Mouse (Mus musculus) lung, postnatal 10 days (tissue): ENCODE measurements around the gene Map6.

Source experiments
- DNase-seq: peaks from one replicate; pipeline ENCODE4 v3.0.0; 2021

Map6 gene

DNA sequence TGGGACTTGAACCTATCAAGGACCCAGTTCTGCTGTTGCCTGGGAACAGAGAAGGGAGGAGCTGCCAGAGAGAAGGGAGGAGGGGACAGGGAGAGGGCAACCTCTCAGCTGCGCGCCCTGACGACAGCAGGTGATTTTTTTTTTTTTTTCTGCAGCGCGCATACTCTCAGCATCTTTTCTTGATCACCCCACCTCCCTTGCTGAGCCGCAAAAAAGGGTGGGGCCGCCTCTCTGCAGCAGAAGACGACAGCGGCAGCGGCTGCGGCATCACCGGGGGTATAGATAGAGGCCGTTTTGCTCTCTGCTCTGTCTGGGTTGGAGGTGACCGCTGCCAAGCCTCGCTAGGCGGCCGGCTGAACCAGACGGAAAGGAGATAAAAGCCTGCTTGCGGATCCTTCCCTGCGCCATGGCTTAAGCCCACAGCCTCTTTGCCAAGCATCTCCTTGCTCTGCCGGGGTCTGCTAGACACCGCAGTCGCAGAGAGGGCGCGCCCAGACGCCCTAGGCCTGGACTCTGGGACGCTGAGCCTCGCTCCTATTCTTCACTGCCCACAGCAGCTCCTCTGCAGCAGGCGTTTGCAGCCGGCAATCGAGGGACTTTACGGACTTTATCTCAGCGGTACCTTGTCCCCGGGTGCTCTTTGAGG, at the start of gene Map6:
Gene Map6, plus strand, starts transcription at position 197 of the 646 bp plus-strand sequence.
- peak; percentile 33 for DNase-seq

DNA sequence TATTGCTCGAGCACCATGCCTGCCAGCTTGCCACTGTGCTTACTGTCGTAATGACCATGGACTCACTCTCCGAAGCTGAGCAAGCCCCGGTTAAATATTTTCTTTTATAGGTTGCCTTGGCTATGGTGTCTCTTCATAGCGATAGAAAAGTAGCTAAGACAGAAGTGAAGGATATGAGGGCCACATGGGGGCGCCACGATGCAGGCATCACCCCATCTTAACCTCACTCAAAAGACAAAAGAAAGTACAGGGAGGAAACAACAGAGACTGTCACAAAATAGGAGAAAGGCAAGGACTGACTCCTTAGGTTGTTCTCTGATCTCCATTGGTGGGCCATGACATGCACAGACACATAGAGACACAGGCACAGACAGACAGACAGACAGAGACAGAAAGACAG, 43.0 kb upstream of the Map6 start:
- no peak for DNase-seq

DNA sequence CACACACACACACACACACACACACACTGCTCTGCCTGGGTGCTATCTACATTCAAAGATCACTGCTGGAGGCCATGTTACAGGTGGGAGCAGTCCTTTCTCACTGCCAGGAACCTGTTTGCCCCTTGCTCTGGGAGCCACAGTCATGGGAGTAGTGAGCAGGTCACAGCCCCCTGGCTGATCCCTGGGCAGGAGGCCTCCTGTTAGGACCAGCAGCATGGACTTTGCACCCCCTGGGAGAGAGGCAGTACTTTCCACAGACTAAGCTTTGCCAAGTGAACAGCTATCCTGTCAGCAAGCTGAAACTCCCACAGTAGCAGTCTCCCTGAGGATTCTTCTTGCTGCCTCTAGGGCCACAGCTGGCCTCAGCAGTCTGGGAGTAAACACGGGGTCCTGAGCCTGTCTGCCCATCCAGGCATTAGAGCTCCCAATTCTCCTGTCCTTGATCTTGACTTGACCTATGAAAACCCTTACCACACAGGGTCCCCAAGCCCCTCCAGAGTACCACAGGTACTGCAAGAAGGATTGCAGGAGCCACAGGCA, 42.5 kb upstream of the Map6 start:
- DNase-seq: no peak

DNA sequence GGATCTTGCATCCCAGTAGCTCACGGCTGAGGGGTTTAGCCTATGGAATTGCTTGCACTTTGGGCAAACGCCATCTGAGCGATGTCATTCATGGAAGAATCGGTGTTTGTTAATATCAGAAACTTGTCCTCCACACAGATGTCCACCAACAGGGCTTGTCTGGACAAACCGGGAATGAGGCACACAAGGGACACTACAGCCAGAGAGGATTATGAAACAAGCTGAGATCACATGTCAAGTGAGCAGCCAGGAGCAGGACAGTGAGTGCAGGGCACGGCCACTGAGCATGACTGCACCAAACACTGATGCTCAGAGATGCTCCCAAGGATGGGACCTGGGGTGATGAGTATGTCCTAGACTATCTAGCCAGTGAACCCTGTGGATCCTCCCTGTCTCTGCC, 41.8 kb upstream of the Map6 start:
- DNase-seq: no peak

DNA sequence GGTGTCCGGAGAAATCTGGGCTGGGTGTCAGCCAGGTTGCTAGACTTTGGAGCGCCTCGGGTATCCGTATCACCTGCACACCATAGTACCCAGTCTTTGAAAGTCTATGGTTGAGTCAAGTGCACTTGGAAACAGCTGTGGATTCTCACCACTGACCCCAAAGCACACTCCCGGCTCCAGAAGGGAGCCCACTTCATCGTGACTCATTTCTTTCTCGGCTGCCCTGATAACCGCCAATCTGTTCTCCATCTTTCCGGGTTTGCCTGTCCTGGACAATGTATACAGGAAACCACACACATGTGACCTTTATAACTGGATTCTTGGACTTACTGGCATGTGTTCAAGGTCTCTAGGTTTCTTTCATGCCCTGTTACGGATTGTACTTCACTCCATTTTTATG, 40.6 kb upstream of the Map6 start:
- no peak for DNase-seq

DNA sequence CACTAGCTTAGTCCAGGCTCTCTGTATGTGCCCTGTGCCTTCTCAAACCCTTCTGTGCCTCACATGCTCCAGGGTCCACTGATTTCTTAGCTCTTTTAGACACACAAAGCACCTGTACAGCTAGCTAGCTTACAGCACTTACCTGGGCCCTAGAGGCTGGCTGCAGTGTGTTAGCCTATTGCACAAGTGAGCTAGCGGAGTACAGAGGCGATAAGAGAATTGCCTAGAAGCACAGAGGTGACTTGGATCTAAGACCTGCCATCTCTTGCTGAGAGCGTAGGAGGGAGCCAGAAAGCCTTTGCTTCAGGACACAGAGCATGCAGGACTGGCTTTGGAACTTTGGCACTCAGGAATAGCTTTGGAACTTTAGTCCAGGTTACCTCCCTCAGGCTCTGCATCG, 40.0 kb upstream of the Map6 start:
- DNase-seq: no peak

DNA sequence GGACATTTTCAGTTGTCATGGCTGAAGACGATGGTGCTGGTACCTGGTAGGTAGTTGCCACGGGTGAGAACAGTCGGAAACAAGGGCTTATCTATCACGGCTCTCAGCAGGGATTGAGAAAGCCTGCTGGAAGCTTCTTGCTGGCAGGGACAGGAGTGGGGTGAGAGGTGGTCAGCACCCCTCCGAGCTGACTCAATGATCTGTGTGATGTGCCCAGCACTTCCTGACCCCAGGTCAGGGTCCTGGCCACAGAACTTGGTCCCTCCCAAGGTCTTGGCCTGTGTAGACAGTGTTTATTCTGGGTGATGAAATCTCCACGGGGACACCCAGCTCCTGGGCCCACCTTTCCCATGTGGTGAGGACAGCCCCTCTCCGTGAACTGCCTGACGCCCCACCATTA, 38.4 kb upstream of the Map6 start:
- no peak for DNase-seq

DNA sequence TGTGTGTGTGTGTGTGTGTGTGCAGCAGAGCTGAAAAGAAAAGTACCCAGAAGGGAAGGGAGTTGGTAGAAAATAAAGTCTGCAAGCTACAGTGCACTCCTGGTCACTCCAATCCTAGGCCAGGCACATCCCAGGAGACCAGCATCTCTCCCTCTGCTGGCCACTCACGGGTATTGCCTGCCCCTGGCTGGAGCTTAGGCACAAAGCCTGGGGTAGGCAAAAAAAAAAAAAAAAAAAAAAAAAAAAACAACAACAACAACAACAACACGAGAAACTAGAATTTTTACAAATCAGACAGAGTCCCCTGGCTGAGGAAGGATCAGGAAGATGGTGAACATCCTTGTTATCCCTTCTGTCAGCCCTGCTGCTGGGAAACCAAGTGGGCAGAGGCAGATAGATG, 37.8 kb upstream of the Map6 start:
- peak; percentile 73 for DNase-seq

DNA sequence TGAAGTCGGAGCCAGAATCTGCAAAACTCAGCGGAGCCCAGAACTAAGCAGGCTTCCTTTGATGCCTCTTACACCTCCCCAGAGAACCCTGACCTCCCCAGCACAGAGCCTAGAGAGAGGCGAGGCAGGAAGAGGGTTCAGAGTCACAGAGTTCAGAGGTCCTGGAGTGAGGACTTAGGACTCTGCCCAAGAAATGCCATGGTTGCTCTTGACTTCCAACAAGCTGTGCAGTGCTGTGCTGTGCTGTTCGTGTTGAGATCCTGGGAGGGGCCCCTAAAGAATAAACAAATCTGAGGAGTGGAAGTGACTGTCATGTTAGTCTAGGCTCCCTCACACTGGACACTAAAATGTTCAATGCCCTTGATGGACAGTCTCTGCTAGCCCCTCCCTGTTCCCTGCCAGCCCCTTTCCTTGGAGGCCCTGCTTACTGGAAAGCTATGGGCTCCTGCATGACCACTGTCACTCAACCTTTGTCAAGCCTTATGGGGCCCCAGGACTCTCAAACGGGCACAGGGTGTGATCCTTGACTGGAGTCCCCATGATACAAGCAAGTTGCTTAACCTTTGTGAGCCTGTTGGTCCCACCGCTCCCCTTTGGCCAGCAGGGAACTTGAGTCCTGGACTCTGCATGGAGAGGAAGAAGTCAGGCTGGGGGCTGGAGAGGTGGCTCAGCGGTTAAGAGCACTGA, 37.0 kb upstream of the Map6 start:
- DNase-seq: peak; percentile 30

DNA sequence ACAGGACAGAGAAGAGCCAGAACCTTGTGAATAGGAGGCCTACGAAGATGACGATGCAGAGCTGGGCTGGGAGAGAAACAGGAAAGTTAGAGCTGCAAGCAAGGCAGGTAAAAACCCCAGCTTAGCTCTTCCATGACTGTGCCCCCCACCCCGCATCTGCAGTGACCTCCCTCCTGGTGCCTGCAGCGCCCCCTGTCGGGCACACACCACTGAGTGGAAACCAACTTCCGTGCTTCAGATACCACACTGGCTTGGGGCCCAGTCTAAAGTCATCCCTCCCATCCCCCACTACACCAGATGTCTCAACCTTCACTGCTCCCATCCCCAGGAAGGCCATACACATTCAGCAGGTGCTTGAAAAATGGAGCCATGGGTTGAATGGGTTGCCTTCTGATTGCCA, 34.7 kb upstream of the Map6 start:
- no peak for DNase-seq

DNA sequence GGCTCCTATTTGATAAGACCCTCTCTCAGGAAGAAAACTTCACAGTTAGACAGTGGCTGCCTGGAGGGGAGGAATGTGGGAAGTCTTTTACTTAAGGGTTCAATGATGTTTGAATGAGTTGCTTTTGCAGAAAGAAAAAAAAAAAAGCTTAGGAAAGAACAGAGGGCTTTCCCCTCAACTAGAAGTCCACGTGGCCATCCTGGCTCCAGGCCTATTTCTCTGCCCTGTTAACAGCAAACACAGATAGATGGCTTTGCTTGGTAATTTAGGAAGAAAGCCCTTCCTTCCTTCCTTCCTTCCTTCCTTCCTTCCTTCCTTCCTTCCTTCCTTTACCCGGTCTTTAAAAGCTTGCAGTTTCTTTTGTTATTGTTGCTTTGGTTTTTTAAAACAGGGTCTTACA, 32.3 kb upstream of the Map6 start:
- no peak for DNase-seq

DNA sequence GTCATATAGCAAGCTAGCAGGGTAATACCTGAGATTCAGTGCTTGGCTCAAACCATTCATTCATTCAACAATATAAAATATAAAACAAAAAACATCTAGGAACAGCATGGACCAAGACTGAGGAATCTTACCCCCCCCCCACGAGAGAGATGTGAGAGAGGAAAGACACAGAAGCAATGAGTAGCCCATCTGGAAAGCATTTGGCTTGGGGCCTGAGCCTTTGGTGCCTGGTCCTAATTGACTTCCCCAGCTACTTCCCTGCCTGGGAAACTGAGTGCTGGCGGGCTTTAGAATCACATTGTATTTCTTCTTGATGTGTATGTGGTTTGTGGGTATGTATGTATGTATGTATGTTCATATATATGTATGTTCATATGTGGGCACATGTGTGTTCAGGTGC, 31.6 kb upstream of the Map6 start:
- no peak for DNase-seq

DNA sequence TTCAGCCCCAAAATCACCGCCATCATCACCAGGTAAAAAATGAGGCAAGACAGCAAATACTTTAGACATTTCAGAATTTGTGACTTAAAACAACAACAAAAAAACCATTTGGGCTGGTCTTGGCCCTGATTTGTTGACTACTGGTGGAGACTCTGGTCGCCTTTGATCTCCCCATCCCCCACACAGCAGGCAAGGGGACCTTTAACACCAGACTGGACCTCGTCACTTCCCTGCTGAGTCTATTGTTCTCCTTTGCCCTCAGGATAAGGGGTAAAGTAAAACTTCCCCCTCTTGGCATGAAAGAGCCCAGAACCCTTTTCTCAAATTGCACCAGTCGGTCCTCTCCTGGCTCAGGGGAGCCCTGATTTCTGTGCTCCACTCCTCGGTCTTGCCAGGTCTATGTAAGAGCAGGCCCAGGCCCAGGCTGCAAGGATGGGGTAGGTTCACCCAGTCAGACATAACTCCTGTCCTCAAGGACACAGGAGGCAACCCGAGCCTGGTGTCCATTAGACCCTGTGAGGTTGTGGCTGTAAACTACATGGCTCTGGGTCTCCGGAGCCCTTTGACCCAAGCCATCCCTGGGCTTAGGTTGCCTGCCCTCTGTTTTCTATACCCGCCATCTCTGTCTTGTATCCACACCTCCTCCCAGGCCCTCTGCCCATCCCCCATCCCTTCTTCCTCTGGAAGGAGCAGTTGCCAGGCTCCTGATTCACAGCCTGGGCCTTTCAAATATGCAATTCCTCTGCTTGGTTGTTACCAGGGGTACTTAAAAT, 30.2 kb upstream of the Map6 start:
- no peak for DNase-seq

DNA sequence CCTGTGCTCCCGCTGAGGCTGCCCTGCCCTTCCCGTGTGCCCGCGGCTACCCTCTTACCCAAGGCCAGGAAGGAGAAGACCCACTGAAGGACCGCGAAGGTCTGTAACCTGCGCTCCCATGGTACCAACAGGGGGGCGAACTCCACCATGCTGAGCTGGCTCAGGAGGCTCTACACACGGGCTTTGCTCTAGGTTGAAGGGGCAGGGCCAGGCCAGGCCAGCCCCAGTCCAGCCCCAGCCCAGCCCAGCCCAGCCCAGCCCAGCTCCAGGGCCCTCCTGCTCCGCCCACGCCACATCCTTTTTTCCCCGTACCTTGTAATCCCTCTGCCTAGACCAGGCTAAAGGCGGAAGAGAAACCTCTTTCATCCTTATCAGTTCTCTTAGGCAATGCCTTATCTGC, 28.8 kb upstream of the Map6 start, which contains the start of gene Mogat2:
Gene Mogat2, minus strand, starts transcription at position 203 of the 400 bp plus-strand sequence.
- no peak for DNase-seq

DNA sequence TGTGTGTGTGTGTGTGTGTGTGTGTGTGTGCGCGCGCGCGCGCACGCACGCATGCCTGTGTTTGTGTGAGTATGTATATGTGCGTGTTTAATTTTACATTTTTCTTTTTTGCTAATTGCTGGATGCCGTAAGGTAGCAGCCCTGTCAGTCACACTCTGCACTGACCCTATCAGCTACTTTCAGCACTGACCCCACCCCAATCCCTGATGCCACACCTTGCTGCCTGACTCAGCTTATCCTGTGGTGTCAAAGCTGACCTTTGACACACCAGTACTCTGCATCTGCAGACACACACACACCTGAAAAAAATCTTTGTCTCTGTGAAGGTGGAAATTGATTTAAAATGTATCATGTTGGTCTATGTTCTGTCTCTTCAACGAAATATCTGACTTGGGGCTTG, 25.1 kb upstream of the Map6 start:
- DNase-seq: no peak

DNA sequence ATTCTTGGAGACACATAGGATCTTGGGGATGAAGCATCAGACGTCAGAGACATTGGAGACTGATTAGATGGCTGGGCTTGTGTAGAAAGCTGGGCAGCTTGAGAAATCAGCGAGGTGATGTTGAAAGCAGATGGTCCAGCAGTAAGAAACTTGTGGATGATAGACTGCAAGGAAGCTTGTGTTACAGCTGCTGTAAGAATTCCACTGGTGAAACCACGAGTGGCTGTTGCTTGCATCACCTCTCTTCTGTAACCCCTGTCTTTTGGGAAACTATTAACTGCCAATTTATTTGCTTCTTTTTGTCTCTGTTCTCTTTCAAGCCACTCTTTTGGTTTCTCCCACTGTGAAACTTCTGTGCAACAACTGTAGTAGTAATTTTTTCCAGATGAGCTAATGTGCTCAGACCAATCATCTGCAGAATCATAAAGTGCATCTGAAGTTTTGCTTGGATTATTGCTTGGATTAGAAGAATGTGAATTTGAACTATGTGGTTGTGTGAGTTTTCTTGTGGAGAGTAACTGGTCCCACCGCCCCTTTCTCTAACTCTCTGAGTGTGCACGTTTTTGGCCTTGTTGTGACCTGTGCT, 19.0 kb upstream of the Map6 start:
- DNase-seq: no peak

DNA sequence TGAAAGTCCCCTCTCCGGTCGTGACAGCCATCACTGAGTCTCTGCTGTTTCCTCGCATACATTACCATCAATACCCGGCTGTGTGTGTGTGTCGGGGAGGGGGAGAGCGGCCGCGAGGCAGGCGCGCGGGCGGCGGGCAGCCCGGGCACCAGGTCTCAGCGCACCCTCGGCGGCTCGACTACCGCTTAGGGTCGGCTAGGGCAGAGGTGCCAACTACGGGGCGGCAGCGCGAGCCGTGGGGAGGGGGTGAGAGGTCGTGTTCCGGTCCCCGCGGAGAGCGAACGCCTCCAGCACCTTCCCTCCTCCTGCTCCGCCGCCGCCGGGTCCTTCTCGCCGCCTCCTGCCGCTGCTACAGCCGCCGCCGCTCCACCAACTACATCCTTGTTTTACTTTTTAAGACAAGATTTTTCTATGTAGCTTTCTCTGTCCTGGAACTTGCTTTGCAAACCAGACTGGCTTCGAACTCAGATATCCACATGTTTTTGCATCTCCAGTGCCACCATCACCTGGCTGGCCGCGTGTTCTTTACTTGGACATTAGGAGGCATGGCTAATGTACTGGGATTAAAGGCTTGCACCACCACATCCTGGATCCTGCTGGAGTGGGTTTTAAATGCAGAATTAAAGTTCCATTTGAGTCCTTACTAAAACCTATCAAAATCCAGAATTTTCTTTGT, 18.2 kb upstream of the Map6 start:
- DNase-seq: no peak

DNA sequence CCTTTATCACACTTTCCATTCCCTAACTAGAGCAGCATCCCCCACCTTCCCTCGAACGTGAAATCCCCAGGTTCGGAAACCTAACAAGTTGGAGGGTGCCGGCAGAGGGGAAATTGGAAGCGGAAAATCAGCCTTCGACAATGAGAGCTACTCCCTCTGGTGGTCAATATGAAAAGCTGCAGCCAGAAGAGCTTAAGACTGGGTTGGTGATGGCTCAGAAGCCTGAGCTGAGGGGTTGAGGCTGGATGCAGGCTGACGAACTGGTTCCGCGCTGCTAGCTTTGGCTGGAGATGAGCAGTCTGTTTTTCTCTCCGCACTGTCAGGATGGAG, 17.7 kb upstream of the Map6 start:
- peak; percentile 67 for DNase-seq

DNA sequence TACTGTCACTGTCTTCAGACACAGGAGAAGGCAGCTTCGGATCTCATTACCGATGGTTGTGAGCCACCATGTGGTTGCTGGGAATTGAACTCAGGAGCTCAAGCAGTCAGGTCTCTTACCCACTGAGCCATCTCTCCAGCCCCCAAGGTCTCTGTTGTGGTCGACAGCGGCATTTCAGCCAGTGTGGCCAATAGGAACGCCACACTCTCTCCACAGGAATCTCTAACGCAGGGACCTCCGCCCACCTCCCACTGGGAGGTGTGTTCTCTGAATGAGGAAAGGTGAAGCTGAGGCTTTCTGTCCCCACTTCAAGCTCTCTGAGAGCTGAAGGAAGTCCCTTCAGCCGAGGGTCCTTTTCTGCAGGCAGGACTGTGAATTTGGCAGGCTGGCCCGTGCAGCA, 16.9 kb upstream of the Map6 start:
- DNase-seq: no peak

DNA sequence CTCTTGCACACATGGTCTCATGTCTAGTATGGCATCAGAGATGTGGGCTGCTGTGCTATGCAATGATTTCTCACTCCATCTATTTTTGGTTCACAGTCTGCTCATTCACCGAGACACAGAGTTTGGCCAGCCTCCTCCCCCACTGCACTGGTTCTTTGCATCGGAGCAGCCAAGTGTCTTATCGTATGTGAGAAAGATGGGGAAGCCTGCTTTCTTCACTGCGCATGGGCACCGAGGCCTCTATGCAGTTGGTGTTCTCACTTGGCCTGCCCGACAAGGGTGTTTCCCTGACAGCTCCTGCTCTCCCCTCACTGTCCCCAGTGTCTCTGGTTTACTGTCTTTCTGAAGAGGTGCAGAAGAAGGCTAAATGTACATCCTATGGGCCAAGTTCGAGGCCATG, 12.2 kb upstream of the Map6 start:
- DNase-seq: peak; percentile 25

DNA sequence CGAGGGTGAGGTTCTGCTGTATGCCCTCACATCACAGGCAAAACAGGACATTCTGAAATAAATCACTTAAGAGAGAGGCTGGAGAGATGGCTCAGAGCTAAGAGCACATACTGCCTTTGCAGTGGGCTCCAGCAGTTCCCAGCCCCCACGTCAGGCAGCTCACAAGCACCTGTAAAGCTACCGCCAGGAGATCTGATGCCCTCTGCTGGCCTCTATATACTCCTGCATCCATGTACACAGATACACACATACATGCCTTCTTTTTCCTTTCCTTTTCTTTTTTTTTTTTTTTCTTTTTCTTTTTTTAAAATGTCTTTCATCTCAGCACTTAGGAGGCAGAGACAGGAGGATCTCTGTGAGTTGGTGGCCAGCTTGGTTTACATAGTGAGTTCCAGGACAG, 5.3 kb upstream of the Map6 start:
- DNase-seq: no peak

DNA sequence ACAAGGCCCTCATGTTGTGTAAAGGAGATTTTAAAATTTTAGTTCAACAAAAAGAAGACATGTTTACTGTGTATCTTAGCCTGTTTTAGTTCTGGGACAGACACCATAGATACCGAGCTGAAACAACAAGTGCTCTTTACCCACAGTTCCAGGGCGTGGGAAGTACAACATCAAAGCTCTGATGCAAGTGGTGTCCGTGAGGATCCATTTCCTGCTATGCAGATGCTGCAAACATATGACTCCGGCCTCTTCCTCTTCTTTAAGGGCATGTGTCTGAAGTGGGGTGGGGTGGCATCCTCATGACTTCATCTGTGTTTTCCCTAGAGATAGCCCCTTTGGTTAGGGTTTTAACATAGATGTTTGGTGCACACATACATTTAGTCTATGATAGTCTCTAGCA, 3.7 kb upstream of the Map6 start:
- peak; percentile 41 for DNase-seq

DNA sequence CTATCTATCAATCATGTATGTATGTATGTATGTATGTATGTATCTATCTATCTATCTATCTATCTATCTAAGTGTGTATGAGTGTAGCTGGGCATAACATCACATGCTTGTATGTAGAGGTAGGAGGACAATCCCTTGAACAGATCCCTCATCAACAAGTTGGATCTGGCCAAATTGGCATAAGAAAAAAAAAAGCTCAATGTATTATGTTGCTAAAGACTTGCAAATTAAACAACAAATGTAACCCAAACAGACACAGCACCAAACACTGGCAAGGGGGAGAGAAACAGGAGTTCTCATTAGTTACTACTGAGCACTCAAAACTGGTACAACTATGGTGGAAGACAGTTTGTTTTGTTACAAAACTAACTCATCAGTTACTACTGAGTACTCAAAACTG, 2.6 kb upstream of the Map6 start:
- no peak for DNase-seq
